Mouse (Mus musculus): ENCODE measurements around the gene Zbtb12. TPM values are rescaled to one million over a fixed set of nuclear protein-coding genes. Genes with fewer than 3 reads are reported as not detected.
"Not testable (repeated sequence)": the region's sequence is repeated elsewhere in the genome, so short reads cannot be mapped to it uniquely, and the experiment has no call there.

The Zbtb12 gene
- polyA plus RNA-seq, 1 experiment from 2014 or later, result 9.2 TPM

DNA sequence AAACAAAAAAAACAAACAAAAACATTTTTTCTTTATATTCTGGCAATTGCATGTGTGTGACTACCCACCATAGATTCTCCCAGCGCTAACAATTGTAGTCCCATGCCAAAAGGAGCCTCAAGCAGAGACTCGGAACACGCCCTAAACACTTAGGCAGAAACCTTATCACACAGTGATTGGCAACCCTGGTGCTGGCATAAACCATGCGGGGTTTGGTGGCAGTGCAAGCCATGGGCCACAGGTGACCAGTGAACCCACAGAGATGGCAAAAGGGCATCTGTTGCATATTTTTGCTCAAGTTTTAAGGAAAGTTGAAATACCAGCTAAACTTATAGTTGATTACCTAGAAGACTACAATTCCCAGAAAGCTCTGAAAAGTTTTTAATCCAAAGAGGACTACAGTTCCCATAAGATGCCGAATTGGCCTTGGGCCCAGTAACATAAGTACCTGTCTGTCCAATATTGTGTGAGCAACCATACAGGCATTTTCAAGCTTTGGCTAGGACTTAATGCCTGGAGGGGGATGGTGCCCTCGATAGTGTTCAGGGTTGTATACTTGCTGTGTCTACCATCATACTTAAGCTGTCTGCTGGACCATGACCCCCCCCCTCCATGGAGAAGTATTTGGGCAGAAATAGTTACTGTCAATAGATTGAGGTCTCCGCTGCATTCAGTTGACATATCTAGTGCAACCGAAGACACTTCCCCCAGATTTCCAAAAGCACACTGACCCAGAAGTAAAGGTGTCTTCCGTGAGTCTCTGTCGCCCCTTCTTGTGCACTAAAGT lies 18.3 kb downstream of the Zbtb12 start:
- H3K9ac ChIP-seq (ENCODE audit: low read depth, low read length), result peak overlapping the region; percentile 98
- no peaks in the 10 kb centered on the region for H3K9me3 ChIP-seq (ENCODE audit: control insufficient read depth, low read length)
- H3K27ac ChIP-seq (ENCODE audit: low read depth, low read length), result peak overlapping the region; percentile 98
- 15% methylated on average over 10 of the region's 10 CpGs for WGBS
- H3K4me1 ChIP-seq (ENCODE audit: control insufficient read depth, insufficient read depth, low read depth, low read length), result peaks cover 37% of the 10 kb centered on the region
- H3K4me3 ChIP-seq (ENCODE audit: low read length), result peak overlapping the region; percentile 87
- ATAC-seq, result no peak
- peak overlapping the region; percentile 87 for H3K4me2 ChIP-seq (ENCODE audit: low read length)
- H3K27me3 ChIP-seq (replicated peaks; ENCODE audit: control insufficient read depth, insufficient read depth, low read length), result no peaks in the 10 kb centered on the region
- peaks cover 3% of the 10 kb centered on the region; the same call in 1 of the 2 replicates for H3K36me3 ChIP-seq (ENCODE audit: control insufficient read depth, insufficient read depth, low read length)

DNA sequence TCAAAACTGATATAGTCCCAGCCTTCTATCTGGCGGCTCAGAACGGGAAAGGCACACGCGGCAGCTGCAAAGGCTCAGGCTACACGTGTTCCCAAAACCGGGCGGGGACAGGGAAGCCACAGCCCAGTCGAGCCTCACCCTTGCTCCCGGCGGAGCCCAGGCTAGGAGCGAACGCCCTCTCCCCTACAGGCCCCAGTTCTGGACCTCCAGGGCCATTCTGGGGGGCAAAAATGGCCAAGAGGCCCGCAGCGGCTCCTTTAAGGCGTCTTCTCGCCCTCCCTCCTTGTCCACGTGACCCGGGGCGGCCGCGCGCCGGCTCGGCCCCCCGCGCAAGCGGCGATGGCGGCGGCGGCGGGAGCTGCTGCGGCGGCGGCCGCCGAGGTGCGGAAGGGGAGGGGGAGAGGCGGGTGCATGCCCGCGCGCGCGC lies 18.9 kb downstream of the Zbtb12 start, which contains the start of the genes C2 and Ehmt2:
Gene C2 (minus strand): TSS at position 106 of the 427 bp plus-strand sequence.
Gene Ehmt2 (plus strand): TSS at position 310 of the 427 bp plus-strand sequence.
- Histone ChIP-seq H3K4me2 (ENCODE audit: low read length) (peak within 1 kb of the TSS; percentile 87), H3K9ac (ENCODE audit: low read depth, low read length) (peak within 1 kb of the TSS; percentile 98), H3K36me3 (ENCODE audit: control insufficient read depth, insufficient read depth, low read length) (peaks cover 9% of the 10 kb centered on the region), H3K4me3 (ENCODE audit: low read length) (peak within 1 kb of the TSS; percentile 87), H3K9me3 (ENCODE audit: control insufficient read depth, low read length) (no peaks in the 10 kb centered on the region), H3K27ac (ENCODE audit: low read depth, low read length) (peak within 1 kb of the TSS; percentile 98), H3K27me3 (replicated peaks; ENCODE audit: control insufficient read depth, insufficient read depth, low read length) (no peaks in the 10 kb centered on the region), H3K4me1 (ENCODE audit: control insufficient read depth, insufficient read depth, low read depth, low read length) (peaks cover 37% of the 10 kb centered on the region)
- ATAC-seq, result peak; percentile 37
- WGBS, result under 1% methylated on average over 21 of the region's 44 CpGs

DNA sequence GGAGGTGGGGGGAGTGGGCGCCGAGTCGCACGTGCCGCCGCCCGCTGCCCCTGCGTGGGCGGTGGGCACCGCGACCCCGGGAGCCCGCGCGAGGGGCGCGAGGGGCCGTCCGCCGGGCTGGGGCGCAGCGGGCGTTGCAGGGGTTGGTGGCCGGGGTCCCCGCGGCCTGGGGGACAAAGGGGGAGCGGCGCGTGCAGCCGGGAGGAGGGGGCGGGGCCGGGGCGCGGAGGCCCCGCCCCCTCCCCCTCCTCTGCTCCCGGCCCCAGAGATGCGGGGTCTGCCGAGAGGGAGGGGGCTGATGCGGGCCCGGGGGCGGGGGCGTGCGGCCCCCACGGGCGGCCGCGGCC lies 19.4 kb downstream of the Zbtb12 start:
- Histone ChIP-seq H3K4me3 (ENCODE audit: low read length) (peak overlapping the region; percentile 87), H3K4me1 (ENCODE audit: control insufficient read depth, insufficient read depth, low read depth, low read length) (peaks cover 34% of the 10 kb centered on the region), H3K27me3 (replicated peaks; ENCODE audit: control insufficient read depth, insufficient read depth, low read length) (no peaks in the 10 kb centered on the region), H3K27ac (ENCODE audit: low read depth, low read length) (peak overlapping the region; percentile 98), H3K9ac (ENCODE audit: low read depth, low read length) (peak overlapping the region; percentile 98), H3K36me3 (ENCODE audit: control insufficient read depth, insufficient read depth, low read length) (peaks cover 13% of the 10 kb centered on the region), H3K4me2 (ENCODE audit: low read length) (peak overlapping the region; percentile 87), H3K9me3 (ENCODE audit: control insufficient read depth, low read length) (no peaks in the 10 kb centered on the region)
- no peak for ATAC-seq
- 0% methylated on average over 17 of the region's 47 CpGs for WGBS

DNA sequence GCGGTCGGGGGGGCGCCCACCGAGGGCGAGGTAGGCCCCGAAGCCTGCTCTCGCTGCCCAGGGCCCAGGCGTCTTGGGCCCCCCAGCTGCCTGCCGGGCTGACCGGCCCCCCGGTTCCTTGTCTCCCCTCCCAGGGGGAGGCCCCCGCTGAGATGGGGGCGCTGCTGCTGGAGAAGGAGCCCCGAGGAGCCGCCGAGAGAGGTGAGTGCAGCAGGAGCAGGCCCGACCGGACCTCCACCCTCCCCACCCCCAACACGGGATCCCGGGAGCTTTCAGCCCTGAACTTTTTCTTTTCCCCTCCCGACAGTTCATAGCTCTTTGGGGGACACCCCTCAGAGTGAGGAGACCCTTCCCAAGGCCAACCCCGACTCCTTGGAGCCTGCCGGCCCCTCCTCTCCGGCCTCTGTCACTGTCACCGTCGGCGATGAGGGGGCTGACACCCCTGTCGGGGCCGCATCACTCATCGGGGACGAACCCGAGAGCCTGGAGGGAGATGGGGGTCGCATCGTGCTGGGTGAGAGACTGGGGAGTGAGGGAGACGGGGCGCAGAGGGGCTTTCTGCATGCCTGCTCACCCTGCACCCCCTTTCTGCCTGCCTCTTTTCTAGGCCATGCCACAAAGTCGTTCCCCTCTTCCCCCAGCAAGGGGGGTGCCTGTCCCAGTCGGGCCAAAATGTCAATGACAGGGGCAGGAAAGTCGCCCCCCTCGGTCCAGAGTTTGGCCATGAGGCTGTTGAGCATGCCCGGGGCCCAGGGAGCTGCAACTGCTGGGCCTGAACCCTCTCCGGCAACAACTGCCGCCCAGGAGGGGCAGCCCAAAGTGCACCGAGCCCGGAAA lies 20.0 kb downstream of the Zbtb12 start:
- Histone ChIP-seq H3K4me3 (ENCODE audit: low read length) (peak overlapping the region; percentile 87), H3K27me3 (replicated peaks; ENCODE audit: control insufficient read depth, insufficient read depth, low read length) (no peaks in the 10 kb centered on the region), H3K9ac (ENCODE audit: low read depth, low read length) (peak overlapping the region; percentile 98), H3K4me2 (ENCODE audit: low read length) (peak overlapping the region; percentile 87), H3K27ac (ENCODE audit: low read depth, low read length) (peak overlapping the region; percentile 98), H3K4me1 (ENCODE audit: control insufficient read depth, insufficient read depth, low read depth, low read length) (peaks cover 34% of the 10 kb centered on the region), H3K36me3 (ENCODE audit: control insufficient read depth, insufficient read depth, low read length) (peaks cover 15% of the 10 kb centered on the region), H3K9me3 (ENCODE audit: control insufficient read depth, low read length) (no peaks in the 10 kb centered on the region)
- no peak for ATAC-seq
- WGBS, result under 1% methylated on average over 35 of the region's 45 CpGs

- Histone ChIP-seq H3K36me3 (ENCODE audit: control insufficient read depth, insufficient read depth, low read length) (peaks cover 19% of the 10 kb centered on the region), H3K27ac (ENCODE audit: low read depth, low read length) (peak overlapping the region; percentile 98; the same call in 1 of the 2 replicates), H3K4me3 (ENCODE audit: low read length) (peak overlapping the region; percentile 87), H3K9me3 (ENCODE audit: control insufficient read depth, low read length) (no peaks in the 10 kb centered on the region), H3K4me1 (ENCODE audit: control insufficient read depth, insufficient read depth, low read depth, low read length) (peaks cover 34% of the 10 kb centered on the region), H3K27me3 (replicated peaks; ENCODE audit: control insufficient read depth, insufficient read depth, low read length) (no peaks in the 10 kb centered on the region), H3K9ac (ENCODE audit: low read depth, low read length) (peak overlapping the region; percentile 98), H3K4me2 (ENCODE audit: low read length) (peak overlapping the region; percentile 87)
- 3% methylated on average over 5 of the region's 5 CpGs for WGBS
- no peak for ATAC-seq
Observed at GRCm38 (mm10) chr17:34899890-34900243, 20.6 kb downstream of the Zbtb12 start.

- Histone ChIP-seq H3K36me3 (ENCODE audit: control insufficient read depth, insufficient read depth, low read length) (peaks cover 27% of the 10 kb centered on the region), H3K4me1 (ENCODE audit: control insufficient read depth, insufficient read depth, low read depth, low read length) (peaks cover 28% of the 10 kb centered on the region)
- H3K9me3 ChIP-seq (ENCODE audit: control insufficient read depth, low read length); H3K4me2 ChIP-seq (ENCODE audit: low read length); H3K27me3 ChIP-seq (replicated peaks; ENCODE audit: control insufficient read depth, insufficient read depth, low read length); ATAC-seq; H3K4me3 ChIP-seq (ENCODE audit: low read length); H3K27ac ChIP-seq (ENCODE audit: low read depth, low read length); H3K9ac ChIP-seq (ENCODE audit: low read depth, low read length): not testable (repeated sequence)
Observed at GRCm38 (mm10) chr17:34900826-34901225, 21.5 kb downstream of the Zbtb12 start.

- not testable (repeated sequence) for H3K27ac ChIP-seq (ENCODE audit: low read depth, low read length); H3K9ac ChIP-seq (ENCODE audit: low read depth, low read length); H3K27me3 ChIP-seq (replicated peaks; ENCODE audit: control insufficient read depth, insufficient read depth, low read length); H3K4me2 ChIP-seq (ENCODE audit: low read length); ATAC-seq; H3K4me3 ChIP-seq (ENCODE audit: low read length); H3K9me3 ChIP-seq (ENCODE audit: control insufficient read depth, low read length)
- WGBS, result 91% methylated on average over 9 of the region's 10 CpGs
- Histone ChIP-seq H3K36me3 (ENCODE audit: control insufficient read depth, insufficient read depth, low read length) (peaks cover 35% of the 10 kb centered on the region), H3K4me1 (ENCODE audit: control insufficient read depth, insufficient read depth, low read depth, low read length) (peaks cover 18% of the 10 kb centered on the region)
Observed at GRCm38 (mm10) chr17:34901948-34902347, 22.7 kb downstream of the Zbtb12 start.

DNA sequence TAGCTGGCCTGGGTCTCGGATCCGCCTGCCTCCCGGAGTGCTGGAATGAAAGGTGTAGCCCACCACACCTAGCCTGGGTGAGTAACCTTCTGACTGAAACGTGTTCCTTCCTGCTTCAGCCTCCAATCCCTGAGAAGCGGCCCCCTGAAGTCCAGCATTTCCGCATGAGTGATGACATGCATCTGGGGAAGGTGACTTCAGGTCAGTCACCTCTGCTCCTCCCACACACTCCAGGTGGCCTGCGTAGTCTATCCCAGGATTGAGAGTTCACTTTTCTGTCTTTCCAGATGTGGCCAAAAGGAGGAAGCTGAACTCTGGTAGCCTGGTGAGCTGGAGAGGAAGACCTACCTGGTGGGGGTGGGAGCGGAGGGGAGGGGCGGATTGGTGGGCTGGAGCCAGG lies 23.6 kb downstream of the Zbtb12 start:
- Histone ChIP-seq H3K27ac (ENCODE audit: low read depth, low read length) (no peak overlapping the region), H3K9ac (ENCODE audit: low read depth, low read length) (no peak overlapping the region), H3K27me3 (replicated peaks; ENCODE audit: control insufficient read depth, insufficient read depth, low read length) (no peaks in the 10 kb centered on the region), H3K4me3 (ENCODE audit: low read length) (no peak overlapping the region), H3K36me3 (ENCODE audit: control insufficient read depth, insufficient read depth, low read length) (peaks cover 43% of the 10 kb centered on the region), H3K4me1 (ENCODE audit: control insufficient read depth, insufficient read depth, low read depth, low read length) (peaks cover 9% of the 10 kb centered on the region), H3K9me3 (ENCODE audit: control insufficient read depth, low read length) (no peaks in the 10 kb centered on the region), H3K4me2 (ENCODE audit: low read length) (no peak overlapping the region)
- ATAC-seq, result no peak
- 93% methylated on average over 9 of the region's 9 CpGs for WGBS

DNA sequence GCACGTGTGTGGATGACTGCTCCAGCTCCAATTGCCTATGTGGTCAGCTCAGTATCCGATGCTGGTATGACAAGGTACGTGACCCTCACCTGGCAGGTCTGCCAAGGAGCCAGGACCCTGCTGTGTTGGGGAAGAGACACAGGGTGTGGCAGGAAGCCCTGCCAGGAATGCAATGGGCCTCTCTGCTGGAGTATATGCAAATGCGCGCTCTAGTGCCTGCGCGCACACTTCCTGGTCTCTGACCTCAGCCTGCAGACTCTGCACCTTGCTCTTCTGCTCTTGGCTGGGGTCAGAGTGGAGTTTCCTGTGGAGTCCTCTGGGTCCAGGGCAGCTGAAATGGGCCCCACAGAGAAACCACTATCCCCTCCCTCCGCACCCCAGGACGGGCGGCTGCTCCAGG lies 31.7 kb downstream of the Zbtb12 start:
- ATAC-seq, result no peak
- Histone ChIP-seq H3K9ac (ENCODE audit: low read depth, low read length) (no peak overlapping the region), H3K9me3 (ENCODE audit: control insufficient read depth, low read length) (no peaks in the 10 kb centered on the region), H3K27me3 (replicated peaks; ENCODE audit: control insufficient read depth, insufficient read depth, low read length) (no peaks in the 10 kb centered on the region), H3K27ac (ENCODE audit: low read depth, low read length) (no peak overlapping the region), H3K4me1 (ENCODE audit: control insufficient read depth, insufficient read depth, low read depth, low read length) (no peaks in the 10 kb centered on the region), H3K36me3 (ENCODE audit: control insufficient read depth, insufficient read depth, low read length) (peaks cover 74% of the 10 kb centered on the region), H3K4me2 (ENCODE audit: low read length) (no peak overlapping the region), H3K4me3 (ENCODE audit: low read length) (no peak overlapping the region)
- 90% methylated on average over 10 of the region's 10 CpGs for WGBS

All from hindbrain, embryonic 16.5 days (tissue).